Mouse (Mus musculus) 416B (cell line): ENCODE data around the gene Wfdc15b.
"Not testable (repeated sequence)": the region's sequence is repeated elsewhere in the genome, so short reads cannot be mapped to it uniquely, and the experiment has no call there.

Experiments
- DNase-seq: peaks from one replicate; pipeline ENCODE4 v3.0.0; 2011; ENCODE audit warnings: low read depth

Gene Wfdc15b

DNA sequence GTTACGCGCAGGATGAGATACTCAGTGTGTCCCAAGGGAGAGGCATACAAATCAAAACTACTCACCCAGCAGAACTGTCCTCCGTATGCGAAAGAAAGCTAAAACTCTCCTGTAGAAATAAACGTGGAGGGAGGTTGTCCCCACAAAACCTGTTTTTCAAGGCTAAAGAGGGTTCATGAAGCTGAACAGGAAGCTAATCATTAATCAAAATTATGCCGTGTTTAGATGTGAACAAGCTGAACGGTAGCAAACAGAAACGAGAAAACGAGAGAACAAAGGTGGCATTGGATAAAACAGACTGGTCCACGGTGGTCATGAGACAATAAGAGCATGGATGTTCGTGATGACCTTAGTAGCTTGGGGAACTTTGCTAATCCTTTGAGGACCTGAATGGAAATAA lies at the start of gene Wfdc15b:
Wfdc15b (minus strand) TSS at position 139 of the 400 bp plus-strand sequence.
- DNase-seq = no peak

DNA sequence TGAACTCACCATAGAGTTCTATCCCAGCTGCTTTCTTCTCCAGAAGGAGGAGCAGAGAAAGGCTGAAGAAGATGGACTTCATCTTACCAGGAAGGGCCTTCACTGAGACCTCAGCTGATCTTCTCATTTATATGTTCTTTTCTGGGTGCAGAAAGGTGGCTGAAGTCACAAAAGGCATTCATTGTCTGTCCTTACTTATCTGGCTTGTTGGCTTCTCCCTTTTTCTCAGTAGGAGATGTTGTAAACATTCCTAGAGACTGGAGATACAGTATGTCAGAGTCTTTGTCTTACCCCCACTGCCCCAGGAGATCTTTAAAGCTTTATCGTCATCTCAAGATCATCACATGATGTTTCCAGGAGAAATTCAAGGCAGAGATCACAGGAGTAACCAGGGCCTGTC lies 35.1 kb upstream of the Wfdc15b start, which contains the start of gene Svs3b:
Svs3b (minus strand) TSS at position 101 of the 400 bp plus-strand sequence.
- DNase-seq = not testable (repeated sequence)

DNA sequence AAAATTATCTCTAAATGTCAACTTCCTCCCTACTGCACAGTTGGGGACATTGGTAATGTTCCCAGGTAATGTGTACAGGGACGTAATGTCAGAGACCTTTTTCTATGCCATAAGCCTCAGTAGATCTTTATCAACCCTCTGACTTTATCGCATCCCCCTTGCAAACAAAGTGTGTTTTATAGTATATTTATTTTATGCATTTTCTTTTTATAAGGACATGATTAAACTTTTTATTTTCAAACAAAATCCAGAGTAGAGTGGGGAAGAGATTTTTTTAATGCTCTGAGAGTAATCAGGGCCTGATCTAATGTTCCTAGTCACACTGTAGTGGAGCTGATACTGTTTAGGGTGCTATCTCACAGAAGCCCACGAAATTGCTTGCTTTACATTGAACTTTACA lies 16.9 kb upstream of the Wfdc15b start, which contains the start of gene Svs2:
Svs2 (minus strand) TSS at position 101 of the 400 bp plus-strand sequence.
- DNase-seq = no peak

DNA sequence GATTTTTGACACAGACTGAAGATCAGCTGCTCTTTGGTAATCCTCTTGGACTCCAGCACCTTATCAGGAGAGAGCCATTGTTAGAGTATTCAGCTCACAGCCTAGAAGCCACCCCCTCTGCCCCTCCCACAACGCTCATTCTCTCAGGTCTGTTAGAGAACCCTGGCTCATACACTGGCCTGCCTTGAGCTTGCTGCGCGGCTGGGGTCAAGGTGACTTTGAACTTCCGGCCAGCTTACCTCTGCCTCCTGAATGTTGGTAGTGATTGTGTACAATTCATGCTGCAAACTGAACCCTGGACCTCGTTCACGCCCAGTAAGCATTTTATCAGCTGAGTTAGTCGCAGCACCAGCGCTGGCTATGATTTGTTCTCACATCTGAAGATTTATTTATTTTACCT lies 11.2 kb upstream of the Wfdc15b start:
- no peak for DNase-seq

DNA sequence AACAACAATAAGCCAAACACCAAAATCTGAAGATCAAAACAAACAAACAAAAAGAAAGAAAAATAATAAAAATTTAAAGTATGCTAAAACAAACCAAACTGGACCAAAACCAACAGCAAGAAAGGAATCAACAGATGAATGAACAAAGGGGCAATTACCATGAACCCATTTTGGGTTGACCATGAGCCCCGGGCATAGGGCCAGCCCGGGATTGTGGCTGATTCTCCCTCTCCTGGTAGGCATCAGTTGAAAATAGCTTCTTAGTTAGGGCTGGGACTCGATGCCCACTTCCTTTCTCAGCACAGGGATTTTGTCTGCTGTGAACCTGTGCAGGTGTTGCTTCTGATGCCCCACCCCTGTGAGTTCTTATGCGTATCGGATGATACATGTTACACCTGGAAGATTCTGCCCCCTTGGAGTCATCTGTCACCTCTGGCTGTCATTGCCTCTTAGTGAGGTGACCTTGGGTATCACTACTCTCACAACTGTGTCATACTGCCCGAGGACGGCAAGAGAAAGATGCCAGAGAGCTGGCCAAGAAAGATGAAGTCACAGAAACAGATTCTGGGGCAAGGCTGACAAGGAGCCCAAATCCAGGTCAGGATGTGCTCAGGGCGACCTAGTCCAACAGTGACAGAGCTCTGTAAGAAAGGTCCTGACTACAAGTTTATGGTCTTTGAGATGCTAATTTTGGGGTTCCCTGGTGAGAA lies 7.1 kb upstream of the Wfdc15b start:
- no peak for DNase-seq

DNA sequence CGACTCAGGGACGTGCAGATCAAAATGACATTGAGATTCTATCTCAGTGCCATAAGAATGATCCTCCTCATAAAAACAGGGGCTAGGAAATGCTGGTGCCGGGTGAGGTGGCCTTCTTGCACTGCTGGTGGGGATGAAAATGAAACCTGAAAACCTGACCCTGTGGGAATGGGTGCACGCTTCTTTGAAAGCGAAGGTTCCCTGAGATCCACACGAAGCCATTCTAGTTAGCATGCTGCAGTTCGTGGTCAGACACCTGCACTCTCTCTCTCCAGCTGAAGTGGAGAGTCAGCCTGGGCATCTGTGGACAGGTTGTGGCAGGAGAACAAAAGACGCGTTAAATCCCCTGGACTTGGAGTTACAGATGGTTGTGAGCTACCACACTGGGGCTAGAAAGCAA lies 2.2 kb downstream of the Wfdc15b start:
- no peak for DNase-seq

DNA sequence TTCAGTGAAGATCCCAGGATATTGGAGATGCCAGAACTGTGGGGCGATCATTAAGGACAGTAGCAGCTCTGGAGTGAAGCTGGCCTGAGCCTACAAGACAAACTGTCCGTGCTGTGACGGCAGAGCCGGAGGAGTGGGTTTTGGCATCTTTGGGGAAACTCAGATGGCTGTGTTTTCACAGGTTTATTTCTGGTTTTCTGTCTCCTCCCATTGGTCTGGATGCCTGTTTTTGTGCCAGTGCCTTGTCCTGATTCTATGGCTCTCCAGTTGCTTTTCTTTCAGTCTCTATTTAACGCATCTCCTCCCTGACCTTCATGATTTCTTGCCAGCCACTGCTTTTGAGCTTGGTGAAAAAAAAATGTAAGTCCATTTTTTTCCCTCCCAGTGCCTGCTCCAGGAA lies 8.7 kb downstream of the Wfdc15b start:
- DNase-seq = no peak

DNA sequence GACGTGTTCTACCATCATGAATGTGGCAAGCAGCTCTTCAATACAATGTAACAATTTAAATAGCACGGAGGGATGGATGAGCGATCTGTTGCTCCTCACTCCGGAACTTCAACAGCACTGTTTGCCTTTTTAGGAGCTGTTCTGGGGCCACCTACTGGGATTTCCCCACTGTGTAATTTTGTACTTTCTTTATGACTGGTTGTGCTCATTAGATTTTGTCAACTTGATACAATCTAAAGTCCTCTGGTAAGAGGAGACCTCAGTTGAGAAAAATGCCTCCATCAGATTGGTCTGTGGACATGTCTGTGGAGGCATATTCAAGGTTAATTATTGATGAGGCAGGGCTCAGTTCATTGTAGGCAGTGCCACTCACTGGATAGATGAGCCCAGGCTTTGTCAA lies 10.6 kb downstream of the Wfdc15b start:
- no peak for DNase-seq

DNA sequence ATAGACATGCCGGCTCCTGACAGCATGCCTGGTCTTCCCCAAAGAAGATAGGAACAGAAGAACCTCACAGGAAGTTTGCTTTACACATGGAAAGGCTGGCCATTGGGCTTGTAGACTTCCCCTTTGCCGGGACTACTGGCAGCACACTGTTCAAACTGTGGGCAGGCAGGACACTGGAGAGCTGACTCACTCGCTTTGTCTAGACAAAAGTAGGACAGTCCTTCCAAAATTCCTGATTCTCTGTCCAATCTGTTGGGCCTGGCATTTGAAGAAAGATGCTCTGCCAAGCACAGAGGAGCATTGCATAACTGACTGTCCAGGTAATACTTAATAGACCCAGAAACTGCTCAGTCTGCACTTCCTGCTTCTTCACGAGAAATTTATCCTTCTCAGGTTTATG lies 14.8 kb downstream of the Wfdc15b start:
- no peak for DNase-seq

DNA sequence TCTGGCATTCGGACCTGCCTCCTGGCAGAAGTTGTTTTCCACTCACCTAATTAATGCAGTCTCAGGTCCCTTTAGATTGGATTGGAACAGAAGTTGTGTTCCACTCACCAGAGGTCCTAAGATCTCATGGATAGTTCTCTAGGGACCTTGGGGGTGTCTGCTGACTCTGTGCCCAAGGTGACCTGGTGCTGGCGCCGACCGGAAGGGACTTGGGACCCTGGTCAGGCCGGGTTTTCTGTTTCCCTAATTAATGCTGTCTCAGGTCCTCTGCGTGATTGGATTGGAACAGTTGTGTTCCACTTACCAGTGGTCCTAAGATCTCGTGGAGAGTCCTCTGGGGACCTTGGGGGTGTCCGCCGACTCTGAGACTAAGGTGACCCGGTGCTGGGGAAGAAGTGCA lies 15.4 kb downstream of the Wfdc15b start:
- DNase-seq = not testable (repeated sequence)

DNA sequence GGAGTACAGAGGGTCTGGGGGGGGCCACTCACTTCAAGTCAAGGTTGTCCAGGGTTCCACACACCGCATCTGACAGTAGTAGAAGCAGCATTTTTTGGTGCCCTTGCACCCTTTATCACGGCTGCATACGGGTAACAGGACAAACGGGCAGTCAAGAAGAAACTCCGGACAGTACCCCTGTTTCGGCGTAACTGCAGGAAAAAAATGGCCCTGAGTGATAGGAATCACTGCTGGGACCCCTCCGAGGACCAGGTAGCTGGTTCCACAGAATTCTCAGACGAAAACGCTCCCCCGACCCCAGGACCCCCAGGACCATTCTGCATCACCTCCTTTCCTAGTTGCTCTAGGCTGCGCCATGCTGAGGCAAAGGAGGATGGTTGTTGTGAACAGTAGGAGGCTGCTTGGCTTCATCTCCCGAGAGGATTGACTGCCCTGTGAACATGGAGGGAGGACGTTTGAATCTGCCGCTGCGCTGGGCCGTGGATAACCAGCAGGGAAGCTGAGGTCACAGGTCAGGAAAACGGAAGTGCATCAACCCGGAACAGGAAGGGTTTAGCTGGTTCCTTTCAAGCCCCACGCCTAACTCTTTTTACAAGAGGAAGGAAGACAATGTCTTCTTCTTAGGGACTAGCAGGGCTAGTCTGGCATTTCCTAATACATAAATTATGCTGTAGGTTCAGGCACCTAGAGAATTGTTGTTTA lies 21.7 kb downstream of the Wfdc15b start, which contains the start of gene Wfdc15a:
Wfdc15a (minus strand) TSS at position 505 of the 702 bp plus-strand sequence.
- no peak for DNase-seq

DNA sequence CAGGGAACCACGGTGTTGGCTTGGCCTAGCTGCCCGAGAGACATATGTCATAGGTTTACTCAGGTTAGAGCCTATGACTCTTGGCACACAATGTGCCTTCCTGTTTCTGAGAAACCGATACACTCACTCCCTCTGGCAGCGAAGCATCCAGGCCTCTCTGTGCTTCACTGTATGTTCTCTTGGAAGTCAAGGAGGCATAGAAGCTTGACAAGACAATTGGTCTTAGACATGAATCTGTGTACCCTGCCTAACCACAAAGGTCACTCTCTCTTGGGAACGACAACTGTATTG lies 24.8 kb downstream of the Wfdc15b start:
- DNase-seq = no peak

DNA sequence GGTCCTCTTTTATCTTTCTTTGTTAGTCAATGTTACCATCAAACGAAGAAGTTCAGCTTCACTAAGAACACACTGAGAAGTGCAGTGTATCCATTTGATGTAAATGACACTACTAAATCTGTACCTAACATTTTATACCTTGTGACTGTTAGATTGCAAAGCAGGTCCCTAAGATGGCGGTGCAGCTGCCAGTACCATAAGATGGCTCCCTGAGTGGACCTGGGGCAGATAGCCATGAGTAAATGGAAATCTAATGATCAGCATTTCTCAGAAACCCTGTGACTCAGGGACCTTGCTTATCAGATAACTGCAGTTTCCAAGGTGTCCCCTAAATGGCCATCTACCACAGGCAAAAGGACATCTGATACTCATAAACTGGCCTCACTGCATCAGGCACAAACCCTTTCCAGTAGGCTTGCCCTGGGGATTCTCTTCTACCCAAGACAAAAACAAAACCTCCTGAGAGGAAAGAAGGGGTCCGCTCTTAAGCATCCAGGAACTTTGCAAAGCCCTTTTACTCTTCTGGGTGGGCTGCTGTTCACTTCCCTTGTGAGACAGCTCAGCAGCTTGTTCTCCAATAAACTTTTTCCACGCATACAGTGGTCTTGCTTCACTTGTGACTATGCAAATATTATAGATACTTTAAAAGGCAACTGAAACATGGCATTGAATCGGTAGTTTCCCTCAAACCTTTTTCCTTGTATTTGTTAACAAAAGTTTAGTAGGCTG lies 25.3 kb downstream of the Wfdc15b start:
- peak; percentile 12 for DNase-seq

DNA sequence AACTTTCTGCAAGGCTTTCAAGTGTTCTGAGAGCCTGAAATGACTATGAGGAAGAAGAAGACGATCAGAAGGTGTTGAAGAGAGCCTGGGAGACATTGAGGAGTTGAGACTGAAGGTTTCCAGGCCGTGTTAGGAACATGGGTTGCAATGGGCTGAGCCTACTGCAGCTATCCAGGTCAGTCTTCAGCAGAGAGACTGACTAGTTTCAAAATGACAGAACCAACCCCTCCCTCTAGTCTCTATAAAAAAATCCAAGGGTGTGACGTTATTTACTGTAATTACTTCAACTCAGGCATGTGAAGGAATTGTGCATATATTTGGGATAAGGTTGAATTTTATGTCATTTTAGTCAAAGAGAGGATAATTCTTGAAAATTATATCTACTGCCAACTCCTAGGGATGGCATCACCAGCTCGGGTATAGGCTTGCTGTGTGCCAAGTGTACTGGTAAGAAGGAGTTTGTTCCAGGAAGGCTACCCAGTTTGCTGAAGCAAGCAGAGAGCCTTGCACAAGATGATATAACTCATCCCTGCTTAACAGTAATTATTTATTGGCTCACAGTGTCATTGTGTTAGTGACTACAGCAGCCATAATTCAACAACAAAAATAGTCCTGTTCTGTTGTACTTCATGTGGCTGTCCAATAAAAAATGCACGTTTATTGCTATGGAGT lies 26.4 kb downstream of the Wfdc15b start:
- DNase-seq = no peak

DNA sequence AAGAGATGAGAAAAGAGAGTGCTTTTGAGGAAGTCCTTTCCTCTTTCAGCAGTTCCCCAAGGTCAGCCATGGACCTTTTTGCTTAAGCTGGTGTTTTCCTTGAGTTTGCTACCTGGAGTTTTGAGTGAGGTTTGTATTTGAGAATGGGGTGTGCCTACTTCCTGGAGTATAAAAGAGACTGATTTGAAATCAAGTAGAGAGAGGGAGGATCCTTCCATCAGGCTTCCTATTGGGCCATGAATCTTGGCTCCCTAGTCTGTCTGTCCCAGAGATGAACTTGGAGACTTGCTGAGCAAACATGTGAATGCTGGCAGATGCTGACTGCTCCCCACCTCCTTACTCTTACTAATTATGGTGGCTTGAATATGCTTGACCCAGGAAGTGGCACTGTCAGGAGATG lies 29.2 kb downstream of the Wfdc15b start:
- DNase-seq = no peak

DNA sequence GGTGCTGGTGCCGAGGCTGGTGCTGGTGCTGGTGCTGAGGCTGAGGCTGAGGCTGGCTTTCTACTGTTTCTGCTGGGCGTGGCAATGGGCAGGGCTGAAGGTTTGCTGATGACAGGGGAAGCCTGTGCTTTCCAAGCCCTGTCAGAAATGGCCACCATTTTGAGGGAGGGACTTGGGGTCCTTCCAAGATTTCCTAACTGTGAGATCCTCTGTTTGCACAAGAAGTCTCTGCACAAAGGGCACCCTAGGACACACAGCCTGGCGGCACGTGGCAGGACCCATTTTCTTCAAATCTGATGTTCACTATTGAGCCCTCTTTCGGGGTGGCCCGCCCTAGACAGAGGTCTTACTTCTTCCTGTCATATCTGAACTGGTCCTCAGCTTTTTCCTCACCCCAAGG lies 30.9 kb downstream of the Wfdc15b start, which contains the start of gene Wfdc12:
Wfdc12 (minus strand) TSS at position 33 of the 400 bp plus-strand sequence.
- no peak for DNase-seq

DNA sequence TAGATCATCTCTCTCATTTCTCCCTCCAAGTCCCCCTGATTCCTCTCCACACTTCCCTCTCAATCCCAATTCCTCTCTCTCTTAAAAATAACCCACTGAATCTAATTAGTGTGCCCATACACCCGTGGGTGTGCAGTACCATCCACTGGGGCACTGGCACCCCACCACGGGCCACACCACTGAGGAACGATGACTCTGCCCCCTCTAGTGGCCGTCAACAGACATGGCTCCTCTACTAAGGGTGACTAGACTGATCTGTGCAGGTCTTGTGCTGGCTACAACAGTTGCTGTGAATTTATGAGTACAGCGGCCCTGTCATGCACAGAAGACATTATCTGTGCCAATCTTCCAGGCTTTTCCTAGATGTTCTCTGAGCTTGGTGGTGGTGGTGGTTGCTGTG lies 32.7 kb downstream of the Wfdc15b start:
- DNase-seq = peak; percentile 58

DNA sequence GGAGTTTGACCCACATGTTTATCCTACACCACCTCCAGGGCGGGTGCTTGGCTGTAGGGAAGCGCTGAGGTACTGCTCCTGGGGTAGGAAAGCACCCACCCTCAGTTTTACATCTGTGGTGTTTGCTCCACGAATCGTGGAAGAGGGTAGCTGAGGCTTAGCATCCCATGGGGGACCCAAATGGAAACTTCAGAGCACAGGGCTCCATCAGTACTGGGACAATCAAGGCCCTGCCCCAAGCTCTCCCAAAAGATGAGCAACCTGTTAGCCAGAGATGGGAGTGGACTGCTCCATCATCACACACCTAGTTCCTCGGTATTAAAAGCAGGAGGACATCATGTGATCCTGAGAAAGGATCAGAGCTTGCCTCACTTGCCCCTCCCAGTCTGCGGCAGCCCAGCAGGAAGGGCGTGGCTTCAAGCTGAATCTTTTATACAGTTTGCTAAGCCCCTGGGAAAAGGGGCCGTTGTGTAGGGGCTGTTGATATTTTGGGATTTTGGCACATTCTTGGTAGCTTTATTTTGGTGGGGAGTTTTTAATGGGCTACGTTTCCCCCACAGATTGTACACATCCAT lies 37.2 kb downstream of the Wfdc15b start:
- DNase-seq = peak; percentile 20

DNA sequence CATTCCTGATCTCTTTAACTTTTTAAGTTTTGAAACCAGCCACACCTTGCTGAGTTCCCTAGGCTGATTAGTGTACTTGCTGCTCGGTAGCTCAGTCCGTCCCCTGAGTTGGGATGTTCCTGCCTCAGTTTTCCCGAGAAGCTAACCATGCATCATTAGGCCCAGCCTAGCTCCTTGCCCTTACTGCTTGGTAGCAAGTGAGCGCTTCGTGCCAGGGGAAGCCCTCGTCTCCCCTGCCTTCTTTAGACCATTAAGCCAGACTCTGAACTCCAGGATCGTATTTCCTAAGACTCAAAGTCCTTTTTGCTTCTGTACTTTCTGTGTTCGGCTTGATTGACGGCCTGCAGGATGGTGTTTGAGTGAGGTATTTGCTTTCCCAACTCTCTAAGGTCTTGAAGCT lies 38.1 kb downstream of the Wfdc15b start:
- DNase-seq = no peak

DNA sequence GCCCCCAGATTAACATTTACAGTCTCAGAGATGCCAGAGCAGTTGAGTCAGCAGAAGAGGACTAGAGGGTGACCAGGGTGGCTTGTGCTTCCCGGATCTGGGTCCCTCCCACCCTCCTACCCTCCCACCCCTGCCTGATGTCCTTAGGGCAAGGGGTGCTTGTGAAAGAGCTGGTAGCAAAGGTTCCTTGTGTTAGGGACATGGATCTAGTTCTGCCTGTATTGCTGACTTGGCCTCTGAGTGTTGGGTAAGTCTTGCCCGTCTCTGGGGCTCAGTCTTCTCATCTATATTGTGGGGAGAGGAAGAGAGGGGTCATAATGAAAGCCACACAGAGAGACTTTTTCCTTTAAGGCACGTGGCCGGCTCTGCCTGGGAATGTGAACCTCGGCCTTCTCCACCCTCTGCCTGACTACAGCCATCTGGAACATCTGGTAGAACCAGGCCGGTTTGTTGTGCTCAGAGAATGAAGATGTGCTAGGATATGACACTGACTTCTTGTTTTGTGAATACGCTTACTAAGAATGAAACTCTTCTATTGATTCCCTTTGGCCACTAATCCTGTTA lies 38.7 kb downstream of the Wfdc15b start, which contains the start of gene Wfdc5:
Wfdc5 (minus strand) TSS at position 51 of the 564 bp plus-strand sequence.
- no peak for DNase-seq

DNA sequence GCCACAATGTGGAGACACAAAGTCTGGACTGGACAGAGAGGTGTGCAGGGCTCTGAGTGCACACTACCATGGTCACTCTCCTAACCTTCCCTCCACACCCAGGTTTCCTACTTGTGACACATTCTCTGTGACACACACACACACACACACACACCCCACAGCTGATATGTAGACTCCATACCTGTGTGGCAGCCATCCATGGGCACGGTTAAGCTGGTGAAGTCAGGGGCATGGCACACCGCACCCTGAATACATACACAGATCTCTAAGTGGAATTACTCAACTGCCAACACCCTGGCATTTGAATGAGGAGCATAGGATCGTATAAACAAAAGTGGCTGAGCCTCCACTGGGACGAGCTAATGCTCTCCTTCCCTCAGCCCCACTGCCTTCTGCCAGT lies 40.7 kb downstream of the Wfdc15b start:
- no peak for DNase-seq

DNA sequence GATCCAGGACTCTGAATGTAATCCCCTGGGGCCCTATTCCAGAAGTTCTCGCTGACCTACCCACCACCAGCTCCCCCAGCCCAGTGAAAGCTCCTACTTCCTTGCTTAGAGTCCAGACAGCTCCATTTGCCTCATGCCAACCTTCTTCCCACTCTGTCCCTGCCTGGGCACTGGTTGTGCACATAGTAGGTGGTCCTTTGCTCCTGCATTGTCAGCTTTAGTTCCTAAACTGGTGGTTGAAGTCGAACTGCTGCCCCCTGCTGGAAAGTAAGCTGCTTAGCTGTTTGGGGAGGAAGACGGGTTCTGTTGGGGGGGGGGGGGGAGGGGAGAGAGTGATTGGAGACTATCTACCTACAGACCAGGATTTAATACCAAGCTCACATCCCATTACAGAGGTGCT lies 41.3 kb downstream of the Wfdc15b start:
- DNase-seq = peak; percentile 69
